Mouse (Mus musculus): ENCODE results near the gene Apobr.

Apobr gene

DNA sequence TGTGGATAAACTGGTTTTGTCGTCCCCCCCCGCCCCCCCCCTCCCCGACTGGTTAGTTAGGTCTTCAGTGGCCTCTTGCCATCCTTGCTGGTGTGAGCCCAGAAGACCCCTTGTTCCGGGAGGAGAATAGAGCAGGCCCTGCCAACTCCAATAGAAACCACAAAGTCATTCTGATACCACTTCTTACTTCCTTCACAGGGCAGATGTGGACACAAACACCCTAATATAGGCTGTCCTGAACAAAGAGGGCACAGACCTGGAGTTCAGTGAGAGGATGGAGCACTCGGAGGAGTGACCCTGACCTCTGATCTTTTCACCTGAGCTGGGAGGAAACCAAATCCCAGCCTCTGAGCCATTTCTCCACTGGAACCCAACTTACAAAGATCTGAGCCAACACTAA lies 17.2 kb downstream of the Apobr start:
- no peak for DNase-seq

- DNase-seq, result no peak
Measured at GRCm38 (mm10) chr7:126602650-126603049, 17.9 kb downstream of the Apobr start.

GRCm38 (mm10) chr7:126606611-126607010 lies 21.9 kb downstream of the Apobr start:
- DNase-seq, result no peak

- DNase-seq, result no peak
Measured at GRCm38 (mm10) chr7:126607064-126607463, 22.3 kb downstream of the Apobr start.

GRCm38 (mm10) chr7:126607796-126608195 lies 23.1 kb downstream of the Apobr start:
- DNase-seq, result no peak

GRCm38 (mm10) chr7:126612736-126613135 lies 28.0 kb downstream of the Apobr start:
- no peak for DNase-seq

- no peak for DNase-seq
Measured at GRCm38 (mm10) chr7:126616707-126617106, 32.0 kb downstream of the Apobr start.

DNA sequence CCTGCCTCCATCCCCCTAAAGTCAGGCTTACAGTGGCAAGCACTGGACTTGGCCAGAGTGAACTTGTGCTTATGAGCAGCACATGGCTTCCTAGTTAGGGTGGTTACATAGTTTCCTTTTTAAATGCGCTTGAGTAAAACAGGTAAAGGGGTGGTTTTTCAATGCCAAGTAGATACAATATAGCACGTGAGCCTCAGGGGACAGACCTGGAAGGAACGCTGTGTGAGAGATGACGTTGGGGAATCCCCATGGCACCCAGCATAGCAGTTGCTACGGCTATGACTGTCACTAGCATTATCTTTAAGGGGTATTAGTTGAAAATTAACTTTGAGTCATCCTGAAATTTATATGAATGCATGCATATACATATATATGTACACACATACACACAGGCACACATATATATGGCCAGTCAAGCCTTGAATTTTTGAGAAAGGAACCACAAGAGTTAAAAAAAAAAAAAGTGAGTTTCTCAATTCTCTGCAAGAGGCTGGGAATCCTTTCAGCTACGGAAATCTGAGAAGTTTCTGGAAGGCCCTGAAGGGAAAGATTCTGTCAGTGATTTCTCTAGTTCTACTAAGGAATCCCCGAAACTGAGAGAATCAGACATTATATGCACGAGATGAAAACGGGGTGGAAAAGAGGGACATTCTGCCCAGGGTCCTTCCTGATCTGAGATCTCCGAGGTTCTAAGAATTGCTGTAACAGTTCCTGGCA lies 35.0 kb downstream of the Apobr start:
- DNase-seq, result no peak

DNA sequence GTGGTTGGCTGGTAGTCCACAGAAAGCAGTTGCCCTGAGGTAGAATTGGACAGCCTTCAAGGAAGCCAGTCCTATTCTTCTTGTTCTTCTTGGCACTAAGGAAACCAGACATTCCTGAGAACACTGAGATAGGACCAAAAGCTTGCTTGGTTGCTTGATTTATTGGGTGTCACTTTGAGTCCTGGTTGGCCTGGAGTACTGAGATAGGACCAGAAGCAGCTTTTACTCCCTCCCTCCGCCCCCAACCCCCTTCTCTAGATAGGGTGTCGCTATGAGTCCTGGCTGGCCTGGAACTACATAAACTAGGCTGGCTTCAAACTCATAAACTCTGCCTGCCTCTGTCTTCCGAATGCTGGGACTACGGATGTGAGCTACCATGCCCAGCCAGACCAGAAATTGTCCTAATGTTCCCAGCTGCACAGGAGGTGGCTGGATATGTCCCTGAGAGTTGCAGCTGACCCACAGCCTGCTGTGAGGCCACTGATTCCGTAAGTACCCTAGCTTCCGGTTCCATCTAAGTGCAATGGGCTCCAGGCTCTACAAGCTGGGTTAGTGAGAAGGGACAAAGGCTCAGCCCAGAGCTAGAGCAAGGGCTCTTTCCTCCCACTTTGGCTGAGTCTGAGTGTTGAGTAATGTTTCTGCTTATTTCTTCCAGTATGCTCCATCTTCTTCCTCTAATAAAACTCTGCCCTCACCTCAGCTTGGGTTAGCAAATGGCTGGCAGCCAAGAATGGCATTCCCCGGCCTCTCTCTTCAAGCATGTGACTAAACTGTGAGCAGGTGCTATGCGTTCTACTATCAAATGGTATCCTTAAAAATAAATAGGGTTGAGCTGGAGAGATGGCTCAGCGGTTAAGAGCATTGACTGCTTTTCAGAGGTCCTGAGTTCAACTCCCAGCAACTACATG lies 37.0 kb downstream of the Apobr start:
- DNase-seq, result no peak

- no peak for DNase-seq
Measured at GRCm38 (mm10) chr7:126623381-126623780, 38.6 kb downstream of the Apobr start.

- no peak for DNase-seq
Measured at GRCm38 (mm10) chr7:126624774-126625173, 40.0 kb downstream of the Apobr start.

- DNase-seq, result peak in 1 of 2 experiments; percentile 16
Measured at GRCm38 (mm10) chr7:126625369-126625768, 40.6 kb downstream of the Apobr start.

GRCm38 (mm10) chr7:126625807-126626600 lies 41.3 kb downstream of the Apobr start:
- no peak for DNase-seq

GRCm38 (mm10) chr7:126628111-126628510 lies 43.4 kb downstream of the Apobr start:
- DNase-seq, result no peak

GRCm38 (mm10) chr7:126629915-126630314 lies 45.2 kb downstream of the Apobr start:
- DNase-seq, result no peak

DNA sequence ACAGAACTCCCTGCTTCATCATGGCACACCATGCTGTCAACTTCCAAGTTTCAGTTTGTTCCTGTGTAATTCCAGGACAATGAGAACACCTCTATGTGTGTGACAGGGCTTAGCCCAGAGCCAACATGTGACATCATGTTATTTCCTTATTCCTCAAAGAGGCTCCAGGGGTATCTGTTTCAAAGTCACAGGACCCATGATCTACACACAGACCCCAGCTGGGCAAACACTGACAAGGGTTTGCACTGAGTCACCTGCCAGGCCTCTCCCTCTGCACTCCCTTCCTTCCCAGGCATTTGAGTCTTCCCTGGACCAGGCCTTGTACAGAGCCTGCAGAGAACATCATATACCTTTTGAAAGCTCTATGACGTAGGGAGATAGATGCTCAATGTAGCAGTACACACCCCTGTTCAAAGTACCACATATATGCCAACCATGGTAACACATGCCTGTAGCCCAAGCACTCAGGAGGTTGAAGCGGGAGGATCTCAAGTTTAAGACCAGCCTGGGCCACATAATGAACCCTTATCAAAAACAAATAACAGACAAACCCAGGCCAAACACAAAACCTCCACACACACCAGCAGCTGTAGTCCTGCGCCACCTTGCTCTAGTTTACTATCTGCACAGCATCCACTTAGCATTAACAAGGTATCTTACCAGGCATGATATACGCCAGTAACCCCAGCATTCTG lies 46.2 kb downstream of the Apobr start, which contains the start of gene Nupr1:
Gene Nupr1 (minus strand): TSS at position 38 of the 695 bp plus-strand sequence.
- DNase-seq, result no peak

- no peak for DNase-seq
Measured at GRCm38 (mm10) chr7:126632478-126632877, 47.7 kb downstream of the Apobr start.

- DNase-seq, result no peak
Measured at GRCm38 (mm10) chr7:126635375-126635774, 50.6 kb downstream of the Apobr start.

- DNase-seq, result peak in 1 of 2 experiments; percentile 30
Measured at GRCm38 (mm10) chr7:126636733-126637520, 52.2 kb downstream of the Apobr start.

All from spleen, adult 18-20 months (tissue).